Mouse (Mus musculus): ENCODE measurements around the gene Slc2a1.

Gene Slc2a1

DNA sequence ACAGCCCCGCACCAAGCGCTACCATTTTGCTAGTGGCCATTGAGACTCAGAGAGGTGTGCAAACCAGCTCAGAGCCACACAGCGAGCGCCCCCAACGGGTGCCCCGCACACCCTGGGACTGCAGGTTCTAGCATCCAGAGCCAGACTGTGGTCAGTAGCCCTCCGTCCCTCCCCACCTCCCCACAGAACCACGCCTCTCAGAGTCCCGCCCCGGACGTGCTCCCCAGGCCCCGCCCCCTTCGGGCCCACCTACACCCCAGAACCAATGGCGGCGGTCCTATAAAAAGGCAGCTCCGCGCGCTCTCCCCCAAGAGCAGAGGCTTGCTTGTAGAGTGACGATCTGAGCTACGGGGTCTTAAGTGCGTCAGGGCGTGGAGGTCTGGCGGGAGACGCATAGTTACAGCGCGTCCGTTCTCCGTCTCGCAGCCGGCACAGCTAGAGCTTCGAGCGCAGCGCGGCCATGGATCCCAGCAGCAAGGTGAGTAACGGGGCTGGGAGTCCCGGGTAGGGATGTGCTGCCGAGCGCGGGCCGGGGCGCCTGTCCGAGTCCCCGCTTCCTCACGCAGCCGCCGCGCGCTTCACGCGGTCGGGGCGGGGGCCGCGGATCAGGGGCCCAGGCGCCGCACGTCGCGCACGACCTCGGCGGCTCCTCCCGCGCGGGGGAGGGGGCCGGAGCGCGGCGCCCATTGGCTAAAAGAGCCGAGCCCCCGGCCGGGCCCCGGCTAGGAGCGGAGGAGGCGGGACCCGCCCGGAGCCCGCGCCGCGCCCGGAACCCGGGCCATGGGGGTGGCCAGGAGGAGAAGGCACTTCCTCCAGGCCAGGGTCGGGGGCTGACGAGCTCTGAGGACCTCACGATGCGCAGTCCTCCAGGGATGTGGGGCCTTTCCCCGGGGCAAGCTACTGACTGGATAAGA is at the start of gene Slc2a1:
Gene Slc2a1 (plus strand): TSS at position 217 of the 914 bp plus-strand sequence.
- DNase-seq (ENCODE audit: extremely low spot score, low read depth, low spot score): peak; percentile 79

DNA sequence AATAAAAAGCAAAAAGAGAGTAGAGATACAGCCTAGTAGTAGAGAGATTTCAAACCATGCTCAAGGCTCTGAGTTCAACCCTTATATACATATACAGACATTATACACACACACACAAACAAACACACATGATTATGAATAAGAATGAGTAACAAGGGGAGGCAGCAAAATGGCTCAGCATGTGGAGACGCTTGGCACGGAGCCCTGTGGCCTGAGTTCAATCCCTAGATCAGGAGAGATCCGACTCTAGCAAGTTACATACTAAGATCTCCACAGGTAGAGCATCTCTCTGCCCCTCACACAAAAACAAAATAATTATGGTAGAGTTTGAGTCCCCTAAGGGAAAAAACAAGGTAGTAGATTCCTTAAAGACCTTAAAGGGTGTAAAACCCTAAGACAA is 41.7 kb upstream of the Slc2a1 start:
- DNase-seq (ENCODE audit: extremely low spot score, low read depth, low spot score): no peak

DNA sequence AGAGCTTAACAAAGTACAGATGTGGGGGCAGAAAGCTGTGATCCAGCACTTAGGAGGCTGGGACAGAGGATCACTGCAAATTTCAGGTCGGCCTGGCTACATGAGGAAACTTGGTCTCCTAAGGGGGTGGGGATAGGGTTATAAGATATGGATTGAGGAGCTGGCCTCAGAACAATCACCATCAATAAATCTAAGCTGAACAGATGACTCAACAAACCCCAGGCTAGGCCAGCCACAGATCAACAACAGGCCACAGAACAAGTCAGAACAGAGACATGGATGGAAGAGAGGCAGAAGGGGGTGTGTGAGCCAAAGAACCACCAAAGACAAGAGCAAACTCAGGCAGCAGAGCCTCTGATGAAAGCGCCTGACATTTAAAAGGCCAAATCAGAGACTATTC is 41.3 kb upstream of the Slc2a1 start:
- DNase-seq (ENCODE audit: extremely low spot score, low read depth, low spot score): no peak

DNA sequence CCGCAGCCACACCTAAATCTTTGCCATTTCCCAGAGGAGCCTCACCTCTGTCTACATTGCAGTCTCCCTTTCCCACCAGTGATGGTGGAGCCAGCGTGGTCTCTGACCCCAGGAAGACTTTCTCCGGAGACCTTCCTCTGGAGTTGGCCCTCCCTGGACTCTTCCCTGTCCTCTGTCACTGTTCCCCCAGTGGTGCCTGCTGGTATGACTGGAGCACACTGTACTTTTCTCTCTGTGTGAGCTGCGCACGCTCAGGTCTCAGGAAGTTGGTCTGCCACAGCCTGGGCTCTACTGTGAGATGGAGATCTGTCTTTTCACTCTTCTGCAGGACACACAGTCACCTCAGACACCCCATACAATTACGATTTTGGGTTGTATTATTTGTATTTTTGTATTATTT is 39.6 kb upstream of the Slc2a1 start:
- no peak for DNase-seq (ENCODE audit: extremely low spot score, low read depth, low spot score)

DNA sequence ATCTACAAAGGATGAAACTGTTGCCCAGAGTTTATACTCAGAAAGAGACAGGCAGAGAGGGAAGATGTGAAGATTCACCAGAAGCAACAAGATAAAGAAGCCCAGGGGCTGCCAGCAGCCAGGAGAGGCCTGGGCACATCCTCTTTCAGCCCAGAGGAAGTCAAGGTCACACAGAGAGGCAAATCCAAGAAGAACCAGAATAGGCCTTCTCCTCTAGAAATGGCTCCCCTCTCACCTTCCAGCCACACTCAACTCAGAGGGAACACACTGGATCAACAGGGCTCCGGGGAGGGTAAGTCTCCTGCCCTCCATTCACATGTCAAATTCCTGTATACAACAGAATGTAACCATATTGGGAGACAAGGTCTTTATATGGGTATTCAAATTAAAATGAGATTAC is 38.3 kb upstream of the Slc2a1 start:
- DNase-seq (ENCODE audit: extremely low spot score, low read depth, low spot score): no peak

DNA sequence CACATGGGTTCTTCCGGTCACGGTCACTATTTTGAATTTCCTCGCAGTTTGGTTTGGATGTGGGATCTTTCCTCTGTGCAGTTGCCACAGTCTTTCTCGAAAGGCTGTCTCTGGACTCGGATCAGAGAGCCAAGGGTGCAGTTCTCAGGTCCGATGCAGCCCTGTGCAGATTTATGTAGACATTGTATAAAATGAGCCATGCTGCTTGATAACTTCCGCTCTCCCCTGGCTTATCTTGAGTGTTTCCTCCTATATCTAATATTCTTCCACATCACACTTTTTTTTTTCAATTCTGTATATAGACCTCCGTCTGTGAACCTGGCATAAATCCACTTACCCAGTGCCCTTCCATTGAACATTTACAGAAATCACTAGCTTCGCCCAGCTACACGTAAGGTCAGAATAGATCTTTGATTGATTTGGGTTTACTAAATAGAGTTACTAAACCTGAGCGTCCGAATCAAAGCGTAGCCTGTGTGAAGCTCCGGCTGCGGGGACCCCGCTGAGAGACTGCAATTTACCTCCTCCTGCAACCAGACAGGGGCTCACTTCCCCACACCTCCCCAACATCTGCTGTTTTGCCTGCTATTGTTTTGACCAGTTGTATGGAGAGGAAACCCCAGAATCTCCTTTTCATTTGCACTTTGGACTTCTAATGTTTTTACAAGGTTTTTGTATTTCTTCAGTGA is 37.4 kb upstream of the Slc2a1 start:
- no peak for DNase-seq (ENCODE audit: extremely low spot score, low read depth, low spot score)

DNA sequence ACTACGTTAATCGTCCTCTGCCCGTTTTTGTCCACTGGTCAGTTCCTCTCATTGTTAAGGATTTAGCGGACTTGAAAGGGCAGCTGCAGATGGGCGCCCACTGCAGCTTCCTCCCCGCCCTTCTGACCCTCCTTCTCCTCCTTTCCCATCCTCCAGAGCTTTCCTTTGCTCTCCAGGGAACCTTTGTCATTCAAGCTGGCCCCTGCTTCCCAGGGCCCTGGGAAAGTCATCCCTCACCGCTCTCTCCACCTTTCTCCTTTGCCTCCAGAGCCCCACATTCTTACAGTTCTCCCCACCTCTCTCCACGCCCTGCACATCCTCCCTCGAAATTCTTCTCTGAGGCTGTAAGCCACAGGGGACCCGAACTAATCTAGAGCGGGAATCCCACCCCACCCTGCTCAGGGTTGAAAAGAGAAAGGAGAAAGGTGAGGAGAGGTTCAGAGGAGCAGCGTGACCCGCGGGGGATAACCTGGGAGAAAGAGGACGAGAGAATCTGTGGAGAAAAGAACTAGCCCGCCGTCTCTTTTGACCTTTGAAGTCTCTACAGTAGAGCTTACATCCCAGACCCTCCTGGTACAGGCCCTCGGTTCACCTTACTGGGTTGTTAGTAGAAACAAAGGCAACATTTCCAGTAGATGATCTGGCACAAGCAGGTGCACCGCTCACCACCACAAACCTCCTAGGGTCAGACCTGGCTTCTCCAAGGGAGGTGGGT is 36.7 kb upstream of the Slc2a1 start:
- no peak for DNase-seq (ENCODE audit: extremely low spot score, low read depth, low spot score)

DNA sequence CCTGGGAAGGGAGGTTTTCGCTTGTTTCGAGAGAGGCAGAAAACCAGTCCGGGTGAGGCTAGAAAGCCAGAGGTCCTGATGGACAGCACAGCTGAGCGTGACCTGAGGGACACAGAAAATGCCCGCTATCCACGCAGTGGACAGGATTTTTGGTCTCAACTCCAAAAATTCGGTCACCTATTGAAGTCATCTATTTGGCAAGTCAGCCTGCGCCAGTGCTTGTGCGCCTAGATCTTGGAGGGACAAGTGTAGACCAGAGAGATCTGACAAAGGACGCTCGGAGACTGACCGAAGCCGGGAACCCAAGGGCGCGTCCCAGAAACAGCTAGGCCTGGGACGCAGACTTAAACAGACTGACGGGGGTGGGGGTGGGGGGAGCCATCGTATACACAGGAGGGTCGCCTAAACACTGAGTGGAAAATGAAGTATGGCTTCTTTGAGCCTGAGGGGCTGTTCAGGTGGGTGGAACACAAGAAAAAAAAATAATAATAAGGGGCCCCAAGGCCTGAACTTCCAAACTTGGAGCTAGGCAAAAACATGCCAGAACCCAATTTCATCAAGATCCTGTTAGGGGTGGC is 36.1 kb upstream of the Slc2a1 start:
- no peak for DNase-seq (ENCODE audit: extremely low spot score, low read depth, low spot score)

DNA sequence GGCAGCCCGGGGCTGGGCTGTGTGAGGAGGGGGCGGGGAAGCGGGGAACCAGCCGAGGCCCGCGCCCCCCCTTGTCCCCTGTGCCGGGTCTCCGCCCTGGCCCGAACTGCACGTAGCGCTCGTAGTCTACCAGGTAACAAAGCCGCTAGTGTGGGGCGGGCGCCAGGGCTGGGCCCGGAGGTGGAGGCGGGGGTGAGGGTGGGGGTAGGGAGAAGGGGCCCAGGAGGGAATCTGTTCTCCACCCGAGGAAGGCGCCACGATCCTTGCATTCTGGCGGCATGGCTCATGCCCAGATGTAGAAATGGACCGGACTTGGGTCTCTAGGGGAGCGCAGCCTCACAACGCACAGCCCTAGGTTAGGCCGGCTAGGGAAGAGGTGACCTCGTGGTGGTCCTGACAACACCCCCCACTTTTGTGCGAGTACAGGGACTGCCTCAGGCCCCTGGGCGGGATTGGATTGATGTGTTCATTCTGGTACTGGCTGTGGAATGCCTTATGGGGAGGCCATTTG is 35.5 kb upstream of the Slc2a1 start:
- DNase-seq (ENCODE audit: extremely low spot score, low read depth, low spot score): no peak

DNA sequence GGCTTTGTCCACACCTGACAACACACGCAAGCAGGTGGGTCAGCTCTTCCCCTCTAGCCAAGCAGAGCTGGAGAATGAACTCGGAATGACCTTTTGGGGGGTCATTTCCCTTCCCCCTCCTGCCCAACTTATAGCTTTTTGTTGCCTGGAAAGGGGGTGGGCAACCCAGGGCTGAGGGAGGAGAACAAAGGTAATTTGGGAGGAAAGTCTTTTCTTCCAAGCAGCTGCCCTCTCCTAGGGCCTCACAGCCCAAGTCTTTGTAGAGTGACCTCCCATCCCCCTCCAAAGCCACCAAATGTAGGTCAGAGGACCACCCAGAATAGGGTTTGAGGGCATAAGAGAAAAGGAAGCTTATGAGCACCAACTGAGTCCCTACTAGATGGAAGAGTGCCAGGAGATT is 34.9 kb upstream of the Slc2a1 start:
- DNase-seq (ENCODE audit: extremely low spot score, low read depth, low spot score): no peak

DNA sequence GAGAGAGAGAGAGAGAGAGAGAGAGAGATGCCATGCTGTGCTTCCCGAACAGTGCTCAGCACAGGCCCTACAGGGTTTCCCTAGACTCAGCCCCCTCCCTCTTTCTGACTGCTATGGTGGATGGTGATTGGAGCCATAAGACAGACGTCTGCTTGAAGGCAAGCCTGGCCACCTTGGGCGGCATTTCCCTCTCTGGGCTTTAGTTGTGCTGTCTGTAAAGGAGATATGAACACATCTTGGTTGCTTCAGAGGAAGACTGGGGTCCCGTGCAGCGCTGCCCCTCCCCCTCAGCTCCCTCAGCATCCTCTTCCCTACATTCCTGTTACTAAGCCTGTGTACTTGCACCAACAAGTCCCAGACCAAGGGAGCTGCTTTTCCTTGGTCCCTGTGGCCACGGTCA is 33.9 kb upstream of the Slc2a1 start:
- DNase-seq (ENCODE audit: extremely low spot score, low read depth, low spot score): no peak

DNA sequence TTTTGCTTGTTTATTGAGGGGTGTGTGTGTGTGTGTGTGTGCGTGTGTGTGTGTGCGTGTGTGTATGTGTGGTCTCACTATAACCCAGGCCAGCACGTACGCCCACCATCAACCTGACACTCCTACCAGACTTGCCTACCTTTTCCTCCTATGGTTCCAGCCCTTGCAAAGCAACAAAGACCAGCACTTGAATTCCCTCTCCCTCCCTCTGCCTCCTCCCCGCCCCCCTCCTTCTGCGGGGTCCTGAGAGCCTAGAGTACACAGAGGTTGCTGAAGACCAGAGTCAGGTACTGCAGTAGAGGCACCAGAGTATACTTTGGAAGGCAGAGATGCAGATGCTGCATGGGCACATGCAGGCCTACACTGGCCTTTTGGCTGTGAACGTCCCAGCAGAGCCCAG is 33.2 kb upstream of the Slc2a1 start:
- DNase-seq (ENCODE audit: extremely low spot score, low read depth, low spot score): no peak

DNA sequence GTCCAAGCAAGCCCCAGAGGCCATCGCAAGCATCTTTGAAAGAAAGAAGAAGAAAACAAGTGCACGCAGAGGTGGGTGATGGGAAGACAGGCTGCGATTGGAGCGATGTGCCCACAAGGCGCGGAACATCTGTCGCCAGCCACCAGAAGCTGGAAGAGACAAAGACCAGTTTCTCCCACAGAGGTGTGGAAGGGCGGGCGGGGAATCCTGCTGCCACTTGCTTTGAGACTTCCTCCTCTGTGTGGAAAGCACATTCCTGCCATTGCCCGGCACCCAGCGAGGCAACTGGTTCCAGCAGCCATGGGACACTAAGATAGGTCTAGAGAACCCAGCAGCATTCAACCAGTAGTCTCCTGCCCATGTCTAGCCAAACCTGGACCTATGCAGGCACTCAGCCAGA is 32.2 kb upstream of the Slc2a1 start:
- DNase-seq (ENCODE audit: extremely low spot score, low read depth, low spot score): no peak

DNA sequence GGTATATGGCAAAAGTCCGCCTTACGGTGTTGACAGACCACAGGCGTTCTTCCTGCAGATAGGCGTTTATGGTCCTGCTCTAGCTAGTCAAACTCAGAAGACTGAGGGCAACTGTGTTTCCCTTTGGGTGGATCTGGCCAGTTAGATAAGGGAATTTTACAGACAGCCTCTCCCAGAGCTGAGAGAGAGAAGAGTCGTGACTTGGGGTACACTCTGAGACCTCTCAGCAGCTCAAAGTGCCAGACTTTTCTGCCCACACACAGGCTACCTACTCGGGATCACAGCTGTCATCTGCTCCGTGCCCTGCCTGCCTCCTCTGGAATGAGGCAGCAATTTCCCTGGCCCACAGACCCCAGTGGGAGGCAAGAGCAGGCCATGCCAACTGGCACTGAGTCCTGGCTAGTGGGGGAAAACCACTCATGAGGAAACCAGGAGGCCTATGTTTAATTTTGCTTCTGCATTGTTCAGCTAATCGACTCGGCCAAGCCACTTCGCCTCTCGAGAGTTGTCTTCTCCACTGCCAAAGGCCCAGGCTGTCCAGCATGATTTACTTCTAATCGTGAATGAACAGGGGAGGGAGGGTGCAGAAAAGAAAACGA is 31.3 kb upstream of the Slc2a1 start:
- no peak for DNase-seq (ENCODE audit: extremely low spot score, low read depth, low spot score)

DNA sequence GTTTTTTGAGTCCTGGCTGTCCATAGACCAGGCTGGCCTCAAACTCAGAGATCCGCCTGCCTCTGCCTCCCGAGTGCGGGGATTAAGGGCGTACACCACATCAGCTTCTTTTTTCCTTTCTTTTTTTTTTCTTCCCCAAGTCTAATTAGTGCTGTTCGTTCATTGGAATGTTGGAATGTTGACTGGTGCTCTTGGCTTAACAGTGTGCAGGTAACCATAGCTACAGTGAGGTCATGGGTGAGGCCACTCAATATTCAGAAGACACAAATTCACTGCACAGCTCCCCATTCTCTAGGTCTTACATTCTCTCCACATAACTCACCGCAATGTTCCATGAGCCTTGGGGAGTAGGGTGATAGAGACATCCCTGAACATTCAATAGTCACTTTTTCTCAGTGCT is 28.6 kb upstream of the Slc2a1 start:
- no peak for DNase-seq (ENCODE audit: extremely low spot score, low read depth, low spot score)

DNA sequence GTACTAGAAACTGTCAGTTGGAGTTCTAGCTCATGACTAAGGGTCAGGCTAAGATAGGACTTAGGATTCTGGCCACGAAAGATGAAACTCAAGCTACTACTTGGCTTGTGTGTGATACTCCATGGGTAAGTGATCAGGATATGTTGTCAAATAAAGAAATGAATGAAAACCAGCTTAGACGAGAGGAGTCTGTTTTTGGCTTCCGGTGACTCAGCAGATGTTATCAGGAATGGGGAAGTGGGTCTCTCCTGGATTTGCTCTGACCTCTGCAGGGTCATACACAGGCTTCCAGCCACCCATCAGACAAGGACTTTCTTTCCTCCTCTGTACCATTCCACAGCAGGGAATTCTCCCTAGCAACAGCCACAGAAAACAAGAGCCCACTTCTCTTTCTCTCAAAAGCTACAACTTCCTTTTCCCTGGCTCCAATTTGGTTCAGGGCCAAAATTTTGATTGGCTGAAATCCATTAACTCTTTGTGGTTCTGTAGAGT is 25.7 kb upstream of the Slc2a1 start:
- no peak for DNase-seq (ENCODE audit: extremely low spot score, low read depth, low spot score)

DNA sequence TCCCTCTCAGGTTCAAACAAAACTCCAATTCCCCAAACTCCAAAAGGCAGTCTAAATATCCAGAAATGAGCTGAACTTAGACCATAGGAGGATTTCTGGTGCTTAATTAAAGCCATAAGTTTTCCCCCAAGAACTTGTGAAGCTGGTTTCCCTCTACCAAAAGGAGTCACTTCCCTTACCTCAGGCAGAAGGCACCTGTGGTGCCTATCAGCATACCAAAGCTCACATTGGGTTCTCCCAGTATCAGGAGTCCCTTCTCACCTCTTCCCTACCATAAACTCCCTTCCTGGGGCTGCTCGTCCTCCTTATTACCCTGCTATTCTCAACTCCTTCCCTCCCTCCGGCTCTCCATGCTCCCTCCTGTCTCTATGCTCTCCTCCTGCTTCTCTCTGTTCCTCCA is 20.1 kb upstream of the Slc2a1 start:
- no peak for DNase-seq (ENCODE audit: extremely low spot score, low read depth, low spot score)

DNA sequence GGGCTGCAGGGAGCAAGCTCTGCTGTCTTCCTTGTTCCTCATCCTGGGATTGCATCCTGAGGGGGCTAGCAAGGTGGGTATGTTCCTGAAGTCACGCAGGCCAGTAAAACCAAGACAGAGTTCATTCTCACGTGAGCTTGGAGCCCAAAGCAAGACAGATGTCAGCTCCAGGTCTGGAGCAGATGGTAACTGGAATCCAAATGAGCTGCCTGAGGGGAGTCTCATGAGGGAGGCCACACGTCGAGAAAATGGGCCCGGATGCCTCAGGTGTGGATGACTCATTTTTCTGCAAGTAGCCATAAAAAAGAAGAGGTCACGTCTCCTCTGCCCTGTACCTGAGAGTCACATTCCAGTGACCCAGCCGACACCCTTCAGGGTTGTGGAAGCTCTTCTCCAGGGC is 14.6 kb upstream of the Slc2a1 start:
- DNase-seq (ENCODE audit: extremely low spot score, low read depth, low spot score): no peak

DNA sequence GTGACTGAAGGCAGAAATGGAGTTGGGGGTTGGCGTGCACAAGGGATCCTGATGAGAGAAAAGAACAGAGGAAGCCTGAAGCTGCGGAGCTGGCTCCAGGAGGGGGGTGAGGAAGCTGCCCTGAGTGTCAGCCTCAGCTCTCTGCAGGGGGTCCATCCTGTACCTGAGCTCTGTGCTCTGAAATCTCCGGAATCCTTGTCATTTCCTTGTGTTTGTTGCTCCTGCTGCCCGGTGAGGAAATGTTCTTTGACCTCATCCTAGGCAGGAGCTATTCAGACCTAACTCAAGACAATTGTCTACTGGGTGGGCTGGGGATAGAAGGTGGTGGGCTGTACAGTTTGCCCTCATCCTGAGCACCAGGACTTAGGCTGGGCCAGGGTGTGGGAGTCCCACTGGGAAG is 13.5 kb upstream of the Slc2a1 start:
- DNase-seq (ENCODE audit: extremely low spot score, low read depth, low spot score): no peak

DNA sequence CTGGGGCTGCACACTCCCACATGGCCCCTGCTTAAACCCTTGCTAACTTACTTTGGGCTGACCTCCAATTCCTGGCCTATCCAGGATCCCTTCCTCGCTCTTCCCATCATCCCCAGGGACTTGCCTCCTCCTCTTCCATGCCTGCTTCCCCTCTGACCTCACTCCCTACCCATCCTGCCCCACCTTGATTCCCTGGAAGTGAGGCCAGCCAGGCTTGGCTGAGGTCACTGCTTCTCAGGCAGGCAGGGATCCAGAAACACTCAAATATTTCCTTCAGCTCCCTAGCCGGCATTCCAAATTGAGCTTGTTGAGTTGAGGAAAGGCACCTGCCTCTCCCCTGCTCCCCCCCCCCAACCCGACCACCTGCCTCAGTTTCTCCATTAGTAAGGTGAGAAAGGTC is 12.1 kb upstream of the Slc2a1 start:
- no peak for DNase-seq (ENCODE audit: extremely low spot score, low read depth, low spot score)

DNA sequence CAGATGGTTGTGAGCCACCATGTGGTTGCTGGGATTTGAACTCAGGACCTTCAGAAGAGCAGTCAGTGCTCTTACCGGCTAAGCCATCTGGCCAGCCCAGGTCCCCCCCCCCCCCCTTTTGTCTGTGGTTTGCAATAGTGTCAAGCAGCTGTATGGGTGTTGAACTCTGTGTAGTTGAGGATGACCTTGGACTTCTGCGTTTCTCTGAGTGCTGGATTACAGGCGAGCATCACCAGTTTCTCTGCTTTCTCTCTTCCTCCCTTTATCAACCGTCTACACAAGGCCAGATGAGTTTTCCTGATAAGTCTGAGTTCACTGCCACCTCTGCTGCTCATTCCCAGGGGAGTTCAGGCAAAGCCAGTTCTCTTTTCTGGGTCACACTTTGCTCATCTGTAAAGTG is 11.1 kb upstream of the Slc2a1 start:
- DNase-seq (ENCODE audit: extremely low spot score, low read depth, low spot score): no peak

Data from hindlimb bud, embryonic 11.5 days (tissue).